Mouse (Mus musculus) liver, adult (tissue): ENCODE measurements around the gene Schip1.

Source experiments
- GATA4 ChIP-seq: IDR thresholded peaks from 2 replicates; pipeline ENCODE4 v1.6.1; 2014; ENCODE audit warnings: mild to moderate bottlenecking, low read length; ENCODE audit not compliant: insufficient replicate concordance

Schip1 gene

GRCm38 (mm10) chr3:68593073-68593867 is 528.7 kb downstream of the Schip1 start:
- TF ChIP-seq GATA4: no peak

- no peak for TF ChIP-seq GATA4
Measured at GRCm38 (mm10) chr3:68595316-68595925, 530.8 kb downstream of the Schip1 start.

- TF ChIP-seq GATA4: no peak
Measured at GRCm38 (mm10) chr3:68596938-68597337, 532.3 kb downstream of the Schip1 start.

- no peak for TF ChIP-seq GATA4
Measured at GRCm38 (mm10) chr3:68602891-68603290, 538.3 kb downstream of the Schip1 start.

GRCm38 (mm10) chr3:68604467-68604866 is 539.9 kb downstream of the Schip1 start:
- no peak for TF ChIP-seq GATA4

GRCm38 (mm10) chr3:68604962-68605361 is 540.4 kb downstream of the Schip1 start:
- TF ChIP-seq GATA4: no peak

- no peak for TF ChIP-seq GATA4
Measured at GRCm38 (mm10) chr3:68605942-68606603, 541.5 kb downstream of the Schip1 start.

GRCm38 (mm10) chr3:68606730-68607129 is 542.1 kb downstream of the Schip1 start:
- TF ChIP-seq GATA4: no peak

- no peak for TF ChIP-seq GATA4
Measured at GRCm38 (mm10) chr3:68607336-68607735, 542.7 kb downstream of the Schip1 start.

- no peak for TF ChIP-seq GATA4
Measured at GRCm38 (mm10) chr3:68608848-68609497, 544.4 kb downstream of the Schip1 start.

GRCm38 (mm10) chr3:68610011-68610410 is 545.4 kb downstream of the Schip1 start:
- no peak for TF ChIP-seq GATA4

- no peak for TF ChIP-seq GATA4
Measured at GRCm38 (mm10) chr3:68610598-68611261, 546.1 kb downstream of the Schip1 start.

- TF ChIP-seq GATA4: no peak
Measured at GRCm38 (mm10) chr3:68615042-68615810, 550.6 kb downstream of the Schip1 start.

GRCm38 (mm10) chr3:68616363-68616762 is 551.8 kb downstream of the Schip1 start:
- no peak; the same call in 1 of the 2 replicates for TF ChIP-seq GATA4

GRCm38 (mm10) chr3:68617708-68618107 is 553.1 kb downstream of the Schip1 start:
- no peak for TF ChIP-seq GATA4

- TF ChIP-seq GATA4: no peak
Measured at GRCm38 (mm10) chr3:68619097-68619496, 554.5 kb downstream of the Schip1 start.
